Mouse (Mus musculus) urinary bladder, postnatal 4 days (tissue): Measurements from ENCODE around the gene Ccni.

Experiments
- DNase-seq, 2 experiments: peaks; one replicate each; pipeline ENCODE4 v3.0.0; 2021 to 2022; ENCODE audit warnings: low spot score in 2 of 2

Ccni gene

DNA sequence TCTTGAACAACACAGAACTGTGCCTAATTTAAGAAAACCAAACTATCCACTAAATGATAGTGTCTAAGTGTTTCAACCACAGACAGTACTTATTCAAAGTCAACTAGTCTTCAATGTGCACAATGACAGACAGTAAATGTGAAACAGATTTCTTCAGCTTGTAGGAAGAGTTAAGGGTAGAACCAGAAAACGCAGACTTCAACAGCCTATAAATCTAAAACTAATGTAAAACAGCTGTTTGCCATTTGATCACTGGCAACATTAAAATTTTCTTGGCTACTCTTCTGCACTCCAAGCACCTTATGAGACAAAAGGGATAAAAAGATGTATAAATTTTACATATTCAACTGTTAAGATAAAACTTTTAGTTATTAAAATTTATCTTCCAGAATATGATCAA lies 5.1 kb downstream of the Ccni start:
- no peak for DNase-seq

DNA sequence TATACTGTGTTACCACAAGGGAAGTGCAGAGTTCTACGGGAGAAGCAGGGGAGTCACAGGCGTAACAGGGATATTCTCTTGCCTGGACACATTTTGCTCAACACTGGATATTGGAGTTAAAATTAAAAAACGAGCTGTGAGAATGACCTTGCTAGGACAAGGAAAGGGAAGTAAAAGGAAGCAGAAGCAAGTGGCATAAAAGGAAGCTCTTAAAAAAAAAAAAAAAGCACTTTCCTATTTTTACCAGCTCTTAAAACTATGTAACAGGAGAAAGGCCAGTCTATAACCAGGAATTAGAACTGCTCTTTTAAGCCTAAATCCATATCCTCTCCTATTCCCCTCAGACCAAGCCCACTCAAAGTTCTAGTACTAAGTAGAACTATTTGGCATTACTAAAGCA lies 8.1 kb downstream of the Ccni start:
- no peak for DNase-seq

DNA sequence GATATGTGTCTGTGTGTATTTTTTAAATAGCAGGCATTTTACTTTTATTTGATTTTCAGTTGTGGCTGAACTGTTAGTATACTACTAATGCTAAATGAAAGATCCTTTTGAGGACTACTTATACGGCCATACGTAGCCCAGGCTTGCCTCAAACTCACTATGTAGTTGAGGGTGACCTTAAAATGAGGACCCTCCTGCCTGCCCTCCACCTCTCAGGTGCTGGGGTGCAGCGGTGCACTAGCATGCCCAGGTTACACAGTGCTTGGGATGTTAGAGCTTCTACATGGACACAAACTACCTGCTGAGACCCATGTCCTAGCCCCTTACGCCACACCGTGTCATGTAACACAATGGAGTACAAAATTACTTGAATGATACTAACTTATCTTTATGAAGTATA lies 15.9 kb downstream of the Ccni start:
- no peak for DNase-seq

DNA sequence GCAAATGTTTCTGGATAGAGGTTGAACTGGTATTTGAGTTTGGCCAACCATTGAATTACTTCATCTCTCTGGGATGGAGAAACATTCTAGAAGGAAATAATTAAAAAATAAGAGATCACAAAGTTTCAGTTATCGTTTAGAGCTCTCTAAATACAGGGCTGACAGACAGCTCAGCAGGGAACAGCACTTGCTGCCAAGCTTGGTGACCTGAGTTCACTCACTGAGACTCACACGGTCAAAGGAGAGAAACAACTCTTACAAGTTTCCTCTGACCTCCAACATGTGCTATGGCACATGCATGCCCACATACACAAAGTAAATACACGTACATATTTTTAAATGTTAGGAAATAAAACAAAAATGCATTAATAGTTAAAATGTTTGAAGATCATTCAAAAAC lies 16.7 kb downstream of the Ccni start:
- DNase-seq: no peak

DNA sequence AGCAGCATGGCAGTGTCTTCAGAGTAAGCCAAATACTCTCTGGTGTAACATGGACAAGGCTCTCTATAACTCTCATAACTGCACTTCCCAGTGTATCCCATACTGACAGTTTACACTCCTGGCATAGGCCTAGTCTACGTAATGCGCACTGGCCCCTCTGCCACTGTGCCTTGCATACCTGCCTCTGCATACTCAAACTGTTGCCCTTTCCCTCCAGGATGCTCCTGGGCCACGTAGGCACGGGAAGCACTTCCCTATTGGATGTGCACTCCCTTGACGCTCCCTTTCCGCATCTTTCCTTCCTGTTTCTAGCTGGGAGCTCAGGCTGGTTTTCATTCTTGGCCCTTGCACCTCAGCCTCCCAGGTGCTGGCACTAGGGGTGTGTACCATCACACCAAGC lies 21.7 kb downstream of the Ccni start:
- DNase-seq: no peak

DNA sequence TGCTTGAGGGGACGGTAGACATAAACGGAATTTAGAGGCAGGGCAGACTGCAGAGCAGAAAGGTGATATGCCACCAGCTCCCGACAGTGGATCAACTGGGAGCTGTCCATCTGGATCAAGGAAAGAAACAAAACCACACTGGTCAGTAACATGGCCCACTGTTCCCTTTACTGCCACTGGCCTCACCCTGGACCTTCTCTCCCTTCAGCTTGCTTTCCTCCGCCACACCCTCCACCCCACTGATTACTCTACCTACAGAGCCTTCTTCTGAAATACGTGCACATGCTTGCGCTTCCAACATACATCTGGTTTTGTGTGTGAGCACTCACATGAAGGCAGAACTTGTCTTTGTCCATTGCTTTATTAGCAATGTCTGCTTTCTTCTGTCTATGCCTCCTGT lies 23.0 kb downstream of the Ccni start:
- no peak for DNase-seq

DNA sequence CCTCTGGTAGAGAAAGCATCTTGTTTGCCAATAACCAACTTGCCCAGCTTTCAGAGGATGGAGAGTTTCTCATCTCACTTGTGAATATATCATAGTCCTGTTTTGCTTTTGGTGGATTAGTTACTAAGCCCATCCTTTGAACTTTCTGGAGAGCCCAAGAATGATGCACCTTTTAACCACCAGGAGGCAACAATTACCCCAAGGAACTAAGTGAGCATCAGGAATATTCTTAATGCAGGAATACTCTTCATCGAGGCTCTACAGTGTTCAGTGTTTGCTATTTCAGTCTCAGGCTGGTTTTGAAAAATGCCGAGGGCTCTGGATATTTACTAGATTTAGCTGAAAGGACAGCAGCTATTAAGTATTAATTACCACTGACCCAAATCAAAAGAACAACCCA lies 26.0 kb downstream of the Ccni start:
- DNase-seq: no peak

DNA sequence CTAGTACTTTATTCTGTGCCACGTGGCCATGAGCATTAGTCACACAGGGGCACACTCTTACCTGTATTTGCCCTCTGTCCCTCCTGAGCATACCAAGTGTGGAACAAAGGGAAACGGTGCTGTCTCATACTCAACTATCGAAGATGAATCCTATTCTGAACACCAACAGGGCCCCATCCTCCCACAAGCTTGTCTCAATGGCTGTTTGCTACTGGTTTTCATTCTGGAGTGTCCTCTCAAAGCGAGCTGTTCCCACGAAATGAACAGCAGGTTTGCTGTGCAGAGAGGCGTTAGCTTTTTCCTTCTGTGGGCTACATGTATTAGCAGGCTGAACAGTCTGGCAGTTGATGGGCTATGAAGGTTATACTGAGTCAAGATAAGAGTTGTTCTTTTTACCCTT lies 27.7 kb downstream of the Ccni start:
- DNase-seq: no peak

DNA sequence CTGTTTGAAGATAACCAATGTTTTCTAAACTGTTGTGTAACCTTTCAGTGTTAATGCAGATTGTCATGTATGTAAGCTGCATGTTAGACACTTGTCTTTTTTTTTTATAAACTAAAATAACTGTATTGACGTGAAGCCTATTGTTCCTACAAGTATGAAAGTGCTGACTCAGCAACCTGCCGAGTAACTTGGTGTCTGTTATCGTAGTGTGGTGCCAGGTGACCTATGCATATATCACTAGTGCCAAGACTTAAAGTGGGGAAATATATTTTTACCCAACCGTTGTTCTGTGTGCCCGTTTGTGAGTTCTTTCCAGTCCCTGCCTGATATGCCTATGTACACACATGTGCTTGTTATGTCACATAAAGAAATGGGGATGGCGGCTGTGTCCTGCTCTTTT lies 31.6 kb downstream of the Ccni start:
- no peak for DNase-seq

DNA sequence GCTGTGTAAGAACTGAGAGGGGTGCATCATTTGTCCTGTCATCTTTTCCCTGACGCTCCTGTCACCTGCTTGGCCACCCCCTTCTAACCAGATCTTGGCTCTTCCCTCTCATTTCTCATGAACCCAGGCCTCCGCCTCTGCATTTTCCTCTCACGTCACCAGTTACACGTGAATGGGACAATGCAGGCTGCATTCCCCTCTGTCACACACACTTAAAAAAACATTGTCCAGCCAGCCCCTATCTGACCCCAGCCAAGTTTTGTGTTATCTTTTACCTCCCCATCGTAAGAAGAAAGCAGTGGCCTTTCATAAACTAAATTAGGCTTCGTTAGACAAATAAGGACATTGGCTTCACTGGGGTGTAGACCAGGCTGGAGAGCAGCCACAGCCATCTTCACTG lies 33.8 kb downstream of the Ccni start:
- no peak for DNase-seq

DNA sequence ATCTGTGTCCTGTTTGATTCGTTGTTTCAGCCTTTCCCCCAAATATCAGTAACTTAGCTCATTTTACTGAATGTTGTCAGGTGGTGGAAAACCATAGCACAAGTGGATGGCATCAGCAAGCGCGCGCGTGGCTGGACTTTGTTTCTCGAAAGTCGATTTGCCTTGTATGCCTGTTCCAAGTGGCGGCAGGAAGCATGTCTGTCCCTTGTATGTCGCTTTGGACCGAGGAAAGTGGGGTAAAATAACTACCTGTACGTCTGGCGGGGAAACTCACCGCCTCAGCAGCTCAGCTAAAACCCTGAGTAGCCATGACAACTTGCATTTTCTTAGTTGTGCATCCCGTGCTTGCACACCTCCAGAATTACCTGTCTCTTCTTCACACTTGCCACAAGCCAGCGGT lies 34.9 kb downstream of the Ccni start:
- DNase-seq: no peak

DNA sequence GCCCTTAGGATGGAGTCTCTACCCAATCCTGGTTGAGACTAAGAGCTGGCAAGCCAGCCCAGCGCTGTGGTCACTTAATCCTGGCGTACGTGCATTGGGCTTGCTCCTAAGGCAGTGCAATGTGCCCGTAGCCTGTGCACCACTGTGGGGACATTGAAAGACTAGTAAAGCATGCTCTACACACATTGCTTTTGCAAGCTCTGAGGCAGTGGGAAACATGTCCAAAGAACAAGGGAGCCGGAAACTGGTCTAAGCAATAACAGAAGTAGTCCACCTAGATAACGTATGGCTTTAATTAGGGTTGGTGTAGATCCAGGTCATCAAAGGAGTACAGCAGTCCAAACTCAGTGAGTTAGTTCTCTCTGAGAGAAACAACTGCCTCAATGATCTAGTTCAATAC lies 37.6 kb downstream of the Ccni start:
- DNase-seq: no peak

DNA sequence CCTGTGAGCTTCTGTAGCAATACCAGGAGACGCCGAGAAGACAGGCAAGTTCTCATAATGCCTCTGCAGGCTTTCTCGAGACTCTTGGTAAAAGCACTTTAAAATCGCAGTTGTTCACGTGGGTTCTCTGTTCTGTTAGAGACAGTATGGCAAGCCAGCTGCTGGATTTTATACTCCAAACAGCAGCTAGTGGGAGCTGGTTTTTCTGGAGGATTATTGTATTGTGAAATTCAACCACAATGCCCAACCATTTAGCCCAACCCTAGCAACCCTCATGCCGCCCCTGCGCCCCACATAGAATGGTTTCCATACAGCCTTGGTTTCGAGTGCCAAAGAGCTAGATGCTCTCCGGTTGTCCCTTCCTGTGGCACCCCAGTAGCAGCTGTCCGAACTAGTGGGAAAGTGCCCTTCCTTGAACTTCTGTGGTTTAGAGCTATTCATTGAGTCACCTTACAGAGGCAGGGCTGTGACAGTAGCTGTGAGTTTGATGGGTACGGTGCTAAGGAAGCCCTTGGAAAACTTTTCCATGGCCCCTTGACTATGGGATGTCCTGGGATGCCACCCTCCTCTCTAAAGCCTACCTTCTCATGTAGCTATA lies 38.3 kb downstream of the Ccni start:
- DNase-seq: no peak

DNA sequence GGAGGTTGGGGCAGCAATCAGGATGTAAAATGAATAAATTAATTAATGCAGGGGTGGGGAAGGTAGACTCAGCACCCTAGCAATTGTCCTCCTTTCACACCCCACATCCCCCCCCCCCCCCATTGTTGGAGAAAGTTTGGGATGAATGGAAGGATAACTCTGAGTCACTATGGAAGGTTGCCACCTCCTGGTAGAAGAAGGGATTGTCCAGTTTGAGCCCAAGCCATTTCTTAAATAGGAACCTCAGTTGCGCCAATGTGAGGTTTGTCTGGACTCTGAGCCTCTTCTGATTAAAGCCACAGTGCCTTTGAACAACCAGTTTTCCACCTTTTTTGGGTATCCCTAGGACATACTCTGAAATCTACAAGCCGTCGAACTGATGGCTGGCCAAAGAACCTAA lies 42.8 kb downstream of the Ccni start:
- no peak for DNase-seq

DNA sequence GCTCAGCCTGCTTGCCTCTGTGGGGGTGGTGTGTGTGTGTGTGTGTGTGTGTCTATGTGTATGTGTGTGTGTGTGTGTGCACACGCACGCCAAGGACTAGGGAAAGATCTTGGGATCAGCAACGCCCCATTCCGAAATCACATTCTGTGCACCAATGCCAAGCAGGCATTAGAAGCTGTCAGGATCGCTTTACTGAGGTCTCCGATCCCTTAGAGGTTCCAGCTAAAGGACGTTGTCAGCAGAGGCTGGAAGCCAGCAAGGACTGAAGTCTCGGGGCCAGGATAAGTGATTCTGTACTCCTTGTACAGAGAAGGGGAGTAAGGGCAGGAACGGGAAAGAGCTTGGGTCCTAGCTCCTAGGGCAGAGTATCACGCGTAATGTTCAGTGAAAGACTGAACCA lies 51.9 kb downstream of the Ccni start:
- no peak for DNase-seq

DNA sequence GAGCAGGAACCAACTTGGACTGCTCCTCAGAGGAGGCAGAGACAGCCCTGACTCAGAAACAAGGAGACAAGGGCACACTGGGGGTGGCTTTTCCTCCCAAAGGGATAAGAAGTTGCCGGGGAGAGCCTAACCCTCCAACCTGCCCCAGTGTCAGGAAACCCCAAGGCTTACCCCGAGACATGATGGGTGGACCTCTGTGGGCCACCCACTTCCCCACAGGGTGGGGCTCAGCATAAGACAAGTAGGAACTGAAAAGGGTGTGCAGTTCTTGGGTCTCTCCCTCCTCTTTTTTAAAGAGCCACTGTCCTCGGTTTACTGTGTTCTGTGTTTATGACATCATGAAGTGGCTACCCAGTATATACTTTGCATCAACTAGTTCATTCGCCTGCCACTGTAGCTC lies 53.8 kb downstream of the Ccni start:
- no peak for DNase-seq

DNA sequence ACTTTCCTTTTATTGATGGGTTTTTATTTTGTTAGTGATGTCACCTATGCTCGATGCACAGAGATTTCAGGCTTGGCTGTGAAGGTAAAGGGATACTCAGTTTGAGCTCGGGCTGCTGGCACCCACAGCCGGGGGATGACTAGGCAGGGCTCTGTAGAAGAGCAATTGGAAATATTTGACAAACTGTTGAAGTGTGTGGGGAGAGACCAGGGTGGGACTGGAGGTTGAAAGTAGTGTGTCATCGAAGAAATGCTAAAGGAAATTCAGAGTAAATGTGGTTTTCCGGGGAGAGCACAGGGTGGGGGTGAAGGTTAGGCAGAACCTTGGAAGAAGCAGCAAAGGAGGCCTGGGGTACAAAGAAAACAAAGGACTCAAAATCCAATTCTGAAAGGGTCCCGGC lies 54.3 kb downstream of the Ccni start:
- no peak for DNase-seq

DNA sequence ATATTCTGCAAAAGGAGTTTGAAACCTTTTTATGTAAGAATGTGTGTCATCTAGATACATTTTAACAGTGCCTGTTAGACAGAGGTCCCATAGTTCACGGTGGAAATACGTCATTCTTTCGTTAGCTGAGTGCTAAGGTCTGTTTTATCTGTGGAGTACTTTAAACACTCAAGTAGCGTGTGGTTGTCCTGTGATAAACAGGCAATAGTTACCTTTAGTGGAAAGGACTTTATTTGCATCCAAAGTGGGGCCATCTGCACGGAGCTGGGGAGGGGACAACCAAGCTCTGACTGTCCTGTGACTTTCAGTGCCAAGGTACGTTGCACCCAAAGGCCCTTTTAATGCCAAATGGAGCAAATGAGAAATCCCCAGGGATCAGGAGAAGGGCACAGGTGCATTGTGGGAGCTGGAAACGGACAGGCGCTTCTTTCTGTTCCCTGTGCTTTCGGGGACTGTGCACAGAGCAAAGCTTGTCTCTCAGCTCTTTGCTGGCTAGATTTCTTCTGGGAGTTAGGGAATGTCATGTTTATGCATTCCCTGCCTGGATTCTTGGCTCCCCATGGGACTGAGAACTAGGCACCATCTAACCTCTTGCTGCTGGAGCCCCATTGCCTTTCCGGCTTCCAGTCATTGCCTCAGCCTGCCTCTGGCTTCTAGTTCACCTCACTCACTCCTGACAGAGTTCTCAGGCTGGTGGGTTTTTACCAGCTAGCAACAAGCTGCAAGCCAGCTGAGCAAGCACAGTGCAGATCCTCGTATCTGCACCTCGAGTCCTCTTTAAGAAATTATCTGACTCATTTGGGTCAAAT lies 56.1 kb downstream of the Ccni start:
- no peak for DNase-seq

DNA sequence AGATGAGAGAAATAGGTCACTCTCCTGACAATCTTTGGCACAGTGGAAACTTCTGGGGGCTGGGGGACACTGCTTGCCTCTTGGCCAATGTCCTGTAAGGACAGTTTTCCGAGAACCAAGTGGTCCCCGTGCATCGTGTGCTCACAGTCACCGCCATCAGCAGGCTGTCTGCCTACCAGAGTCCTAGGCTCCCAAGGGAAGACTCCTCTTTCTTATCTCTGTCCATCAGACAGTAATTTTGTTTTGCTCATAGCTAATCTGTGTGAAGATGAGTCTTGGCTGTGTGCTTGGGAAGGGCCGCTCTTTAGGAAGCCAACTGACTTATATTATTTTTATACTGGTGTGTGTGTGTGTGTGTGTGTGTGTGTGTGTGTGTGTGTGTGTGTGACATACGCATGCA lies 60.8 kb downstream of the Ccni start:
- DNase-seq: no peak

DNA sequence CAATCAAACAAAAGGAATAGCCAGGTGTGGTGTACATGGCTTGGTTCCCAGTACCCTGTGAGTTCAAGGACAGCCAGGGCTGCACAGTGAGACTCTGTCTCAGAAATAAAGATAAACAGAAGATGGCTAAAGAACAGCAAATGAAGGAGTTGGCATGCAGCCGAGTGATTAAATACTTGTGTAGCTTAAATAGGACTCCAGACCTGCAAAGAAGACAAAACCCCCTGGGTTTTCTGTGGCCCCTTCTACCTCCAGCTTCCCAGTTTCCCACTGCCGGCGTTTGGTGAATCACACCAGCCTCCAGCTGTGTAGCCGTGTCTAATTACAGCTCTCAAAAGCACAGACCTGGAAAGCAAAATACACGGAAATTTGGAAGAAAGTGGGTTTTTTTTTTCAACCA lies 61.4 kb downstream of the Ccni start:
- DNase-seq: no peak

DNA sequence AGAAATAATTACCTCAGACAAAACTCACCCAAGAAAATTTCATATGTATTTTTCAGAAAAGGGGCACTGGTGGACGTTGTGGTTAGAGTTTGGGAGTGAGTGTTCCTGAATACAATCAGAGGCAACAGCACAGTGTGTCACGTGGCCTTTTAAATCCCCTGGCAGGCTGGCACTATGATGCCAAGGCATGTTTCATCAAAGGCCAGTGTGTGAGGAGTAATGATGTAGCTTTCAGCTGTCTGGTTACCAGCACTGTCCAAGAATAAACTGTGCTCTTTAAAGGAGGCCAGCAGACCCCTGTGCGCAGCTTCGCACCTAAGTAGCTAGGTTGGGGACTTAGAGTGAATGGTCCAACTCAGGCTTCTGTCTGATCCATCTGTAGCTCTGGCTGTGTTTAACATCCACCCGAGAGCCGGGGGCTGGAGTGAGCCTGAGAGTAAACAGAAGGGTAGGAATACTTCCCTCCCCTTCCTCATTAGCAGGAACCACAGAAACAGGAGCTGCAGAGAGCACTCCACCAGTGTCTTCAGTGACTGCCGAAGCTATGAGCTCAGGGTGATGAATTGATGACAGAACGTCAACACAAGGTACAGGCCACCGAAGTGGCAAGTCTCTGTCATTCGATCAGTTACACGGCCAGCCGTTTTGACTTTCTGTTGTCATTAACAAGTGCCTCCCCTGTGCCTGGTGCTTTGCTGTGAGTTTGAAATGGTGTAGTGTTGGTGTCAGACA lies 62.8 kb downstream of the Ccni start:
- DNase-seq: no peak

DNA sequence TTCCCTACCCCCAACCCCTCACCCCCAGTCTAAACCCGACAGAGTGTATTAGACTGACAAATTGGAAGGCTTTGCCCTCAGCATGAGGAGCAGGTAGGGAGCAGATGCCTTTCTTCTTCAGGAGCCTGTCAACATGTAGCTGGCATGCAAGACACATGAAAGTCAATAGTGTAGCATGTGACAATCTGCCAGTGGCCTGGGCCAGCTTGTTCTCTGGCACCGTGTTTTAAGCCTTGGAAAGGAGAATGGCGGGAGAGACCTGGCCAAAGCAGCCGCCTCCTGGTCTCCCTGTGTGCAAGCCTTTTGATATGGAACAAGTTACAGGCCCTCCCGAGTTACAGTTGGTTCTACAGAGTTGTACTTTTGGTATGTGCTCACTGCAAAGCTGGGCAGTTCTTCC lies 65.5 kb downstream of the Ccni start:
- DNase-seq: no peak

DNA sequence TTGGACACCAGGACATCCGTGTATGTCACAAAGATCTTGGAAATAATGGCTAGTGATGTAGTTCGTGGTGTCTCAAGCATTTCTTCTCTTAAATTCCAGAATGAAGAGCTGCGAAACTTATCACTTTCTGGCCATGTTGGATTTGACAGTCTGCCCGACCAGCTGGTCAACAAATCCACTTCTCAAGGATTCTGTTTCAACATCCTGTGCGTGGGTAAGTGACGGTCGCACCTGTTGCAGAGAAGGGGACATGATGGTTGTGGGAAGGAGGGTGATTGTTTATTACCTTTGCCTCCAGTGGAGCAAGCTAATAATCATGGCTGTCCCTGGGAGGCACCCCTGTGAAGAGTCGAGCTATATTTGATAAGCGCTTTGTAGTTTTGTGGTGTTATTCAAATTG lies 66.9 kb downstream of the Ccni start:
- DNase-seq: no peak
